Mouse (Mus musculus): ENCODE results near the gene Tmem179b.

DNA sequence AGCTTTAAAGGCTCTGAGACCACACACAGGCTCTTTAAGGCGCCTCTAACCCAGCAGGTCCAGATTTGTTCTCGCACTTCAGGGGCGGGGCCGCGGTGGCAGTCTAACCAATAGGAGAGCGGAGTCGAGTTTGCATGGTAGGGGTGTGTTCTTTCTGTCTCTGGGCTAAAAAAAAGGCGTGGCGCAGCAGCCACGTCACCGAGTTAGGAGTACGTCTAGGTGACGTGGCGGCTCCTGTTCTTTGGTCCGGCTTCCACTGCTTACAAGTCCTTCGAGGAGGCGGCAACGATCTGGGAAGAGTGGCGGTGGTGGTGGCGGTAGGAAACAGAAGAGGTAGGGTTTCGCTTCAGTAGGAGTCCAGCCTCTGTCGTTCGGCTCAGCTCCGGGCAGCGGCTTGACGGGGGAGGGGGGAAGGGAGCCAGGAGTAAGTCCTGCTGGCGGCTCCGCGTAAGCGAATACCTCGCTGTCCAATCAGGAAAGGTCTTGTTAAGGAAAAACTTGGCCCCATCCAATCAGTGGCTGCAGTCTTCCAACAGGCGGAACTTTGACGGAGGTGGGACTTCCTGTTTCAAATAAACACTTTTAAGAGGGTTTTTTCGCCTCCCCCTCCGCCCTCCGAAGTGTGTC is 32.9 kb downstream of the Tmem179b start, which contains the start of gene Stx5a:
- TF ChIP-seq EP300 (IDR thresholded peaks at IDR 0.05; ENCODE audit: low read depth) (peak; percentile 82; the same call in 1 of the 2 replicates), CTCF (IDR thresholded peaks at IDR 0.05; ENCODE audit: low read depth) (no peak)

All from heart, postnatal 0 days (tissue).